ENCODE assay signal across 8 mouse cellular contexts in the genomic region with DNA sequence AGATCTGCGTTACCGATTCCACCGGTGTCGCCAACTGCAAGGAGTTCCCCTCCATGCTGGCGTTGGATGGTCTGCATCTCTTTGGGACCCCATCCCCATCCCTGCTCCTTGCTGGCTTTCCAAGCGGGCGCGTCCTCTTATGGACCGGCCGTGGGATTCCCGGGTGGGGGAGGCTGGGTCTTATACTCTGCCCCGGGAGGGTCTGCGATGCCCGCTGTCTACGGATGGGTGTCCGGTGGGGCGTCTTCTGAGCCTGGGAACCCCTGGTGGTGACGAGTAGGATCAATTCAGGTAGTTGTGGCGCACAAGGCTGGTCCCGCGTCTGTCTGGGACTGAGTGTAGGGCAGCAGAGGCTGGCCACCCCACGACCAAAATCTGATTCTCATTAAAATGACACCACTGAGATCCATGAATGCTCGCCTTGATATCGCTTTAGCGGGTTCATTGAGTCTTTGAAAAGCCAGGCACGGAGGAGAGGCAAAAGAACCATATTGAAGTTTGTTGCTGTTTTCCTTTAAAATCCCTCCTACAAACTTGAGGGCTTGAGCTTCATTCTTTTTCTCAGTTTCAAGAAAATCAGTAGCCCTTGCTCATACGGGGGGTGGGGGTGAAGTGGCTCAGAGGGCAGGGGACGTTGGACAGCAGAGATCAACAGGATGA.
DNase-seq lines count a peak whose midpoint lies in the region; ATAC-seq and TF ChIP-seq lines count a peak whose summit lies in the region.

No protein-coding gene starts in this region.

- H3K9ac ChIP-seq in heart, embryonic 13.5 days, result peak overlapping the region; percentile 73
- peak overlapping the region; percentile 57 for H3K9ac ChIP-seq in ES-E14 (ENCODE audit: insufficient read depth, low read depth, low read length, poor library complexity, severe bottlenecking)
- peak overlapping the region; percentile 55 for H3K9ac ChIP-seq in forebrain, embryonic 13.5 days
- H3K9ac ChIP-seq in limb, embryonic 15.5 days, result peak overlapping the region; percentile 37; the same call in 1 of the 2 replicates

- no peak for TF ChIP-seq CTCF in olfactory bulb, adult 2 months (IDR thresholded peaks at IDR 0.05; ENCODE audit: insufficient read depth, low read depth, low read length)

- in situ Hi-C loops in ES-E14 (cut with MboI; ENCODE audit: low sequenced_read_pairs in 2 of 2, unreplicated experiment in 2 of 2), result no loop called here

- H3K36me3 ChIP-seq in heart, embryonic 13.5 days, result no peaks in the 10 kb centered on the region
- no peaks in the 10 kb centered on the region for H3K36me3 ChIP-seq in ES-E14 (ENCODE audit: control insufficient read depth, insufficient read depth, low read length, poor library complexity, severe bottlenecking)
- no peaks in the 10 kb centered on the region for H3K36me3 ChIP-seq in forebrain, embryonic 13.5 days (ENCODE audit: poor library complexity, severe bottlenecking)
- no peaks in the 10 kb centered on the region for H3K36me3 ChIP-seq in limb, embryonic 15.5 days

- H3K4me1 ChIP-seq in heart, embryonic 13.5 days, result peaks cover 6% of the 10 kb centered on the region
- no peaks in the 10 kb centered on the region; a peak in 1 of 4 replicates for H3K4me1 ChIP-seq in ES-E14 (ENCODE audit: control insufficient read depth in 2 of 2, insufficient read depth in 2 of 2, low read length in 2 of 2, poor library complexity in 1 of 2)
- peaks cover 34% of the 10 kb centered on the region for H3K4me1 ChIP-seq in forebrain, embryonic 13.5 days
- H3K4me1 ChIP-seq in limb, embryonic 15.5 days, result peaks cover 14% of the 10 kb centered on the region
- peaks cover 12% of the 10 kb centered on the region for H3K4me1 ChIP-seq in olfactory bulb, adult 2 months (ENCODE audit: control insufficient read depth, insufficient read depth, low read length)

- H3K9me3 ChIP-seq in heart, embryonic 13.5 days, result no peaks in the 10 kb centered on the region
- H3K9me3 ChIP-seq in ES-E14 (ENCODE audit: control insufficient read depth, insufficient read depth, low read depth, low read length), result no peaks in the 10 kb centered on the region
- no peaks in the 10 kb centered on the region for H3K9me3 ChIP-seq in forebrain, embryonic 13.5 days (replicated peaks)
- no peaks in the 10 kb centered on the region for H3K9me3 ChIP-seq in limb, embryonic 15.5 days

- peak overlapping the region; percentile 56 for H3K4me3 ChIP-seq in heart, embryonic 13.5 days
- H3K4me3 ChIP-seq in ES-E14 (ENCODE audit: insufficient read depth in 1 of 2, low read depth in 1 of 2, low read length in 2 of 2, poor library complexity in 1 of 2, severe bottlenecking in 1 of 2), result peak overlapping the region; percentile 64 to 66
- peak overlapping the region; percentile 53 for H3K4me3 ChIP-seq in forebrain, embryonic 13.5 days
- peak overlapping the region; percentile 55 for H3K4me3 ChIP-seq in limb, embryonic 15.5 days
- peak overlapping the region; percentile 40 for H3K4me3 ChIP-seq in olfactory bulb, adult 2 months (ENCODE audit: insufficient read depth, low read depth, low read length)

- H3K27me3 ChIP-seq in heart, embryonic 13.5 days (replicated peaks), result peaks cover 64% of the 10 kb centered on the region
- H3K27me3 ChIP-seq in forebrain, embryonic 13.5 days, result peaks cover 53% of the 10 kb centered on the region
- peaks cover 19% of the 10 kb centered on the region for H3K27me3 ChIP-seq in limb, embryonic 15.5 days

- TF ChIP-seq POLR2A in olfactory bulb, adult 2 months (IDR thresholded peaks at IDR 0.05; ENCODE audit: insufficient read depth, low read depth, low read length), result no peak

- H3K27ac ChIP-seq in heart, embryonic 13.5 days (replicated peaks), result no peak overlapping the region
- no peak overlapping the region for H3K27ac ChIP-seq in ES-E14 (ENCODE audit: insufficient read depth, low read depth, low read length, poor library complexity, severe bottlenecking)
- no peak overlapping the region for H3K27ac ChIP-seq in forebrain, embryonic 13.5 days
- H3K27ac ChIP-seq in limb, embryonic 15.5 days, result no peak overlapping the region
- H3K27ac ChIP-seq in olfactory bulb, adult 2 months (ENCODE audit: insufficient read depth, low read depth, low read length), result no peak overlapping the region

- peak overlapping the region; percentile 78 for H3K4me2 ChIP-seq in heart, embryonic 13.5 days
- peak overlapping the region; percentile 90 for H3K4me2 ChIP-seq in forebrain, embryonic 13.5 days
- H3K4me2 ChIP-seq in limb, embryonic 15.5 days, result peak overlapping the region; percentile 98

- ATAC-seq in heart, embryonic 13.5 days (ENCODE audit: extremely low read depth, insufficient number of reproducible peaks, low FRiP score, low TSS enrichment), result no peak
- ATAC-seq in forebrain, embryonic 13.5 days, result peak; percentile 52
- no peak for ATAC-seq in limb, embryonic 15.5 days (ENCODE audit: insufficient number of reproducible peaks, low FRiP score, low TSS enrichment, low read depth)

- WGBS in heart, embryonic 13.5 days, result 1% methylated on average over 28 of the region's 28 CpGs
- under 1% methylated on average over 28 of the region's 28 CpGs for WGBS in forebrain, embryonic 13.5 days
- WGBS in limb, embryonic 15.5 days, result 1% methylated on average over 28 of the region's 28 CpGs
- WGBS in olfactory bulb, adult 2 months, result 3% methylated on average over 28 of the region's 28 CpGs

- intact Hi-C loops in heart, postnatal 14 days (cut with DNase I), result no loop called here

- no peak for DNase-seq in heart, postnatal 14 days
- no peak for DNase-seq in ES-E14 (ENCODE audit: low read depth, low spot score)
- DNase-seq in cerebellum, postnatal 36 days, result no peak
- no peak for DNase-seq in ovary, postnatal 14 days (ENCODE audit: low spot score)

TF ChIP-seq in ES-E14, 5 proteins besides CTCF, POLR2A, EP300 and RAD21:
- no peak for TF ChIP-seq ZC3H11A (IDR thresholded peaks at IDR 0.05; ENCODE audit: borderline replicate concordance, low read depth, low read length)
- TF ChIP-seq ZNF384 (IDR thresholded peaks at IDR 0.05; ENCODE audit: low read depth, low read length), result no peak
- no peak for TF ChIP-seq CHD2 (IDR thresholded peaks at IDR 0.05; ENCODE audit: low read depth, low read length)
- no peak for TF ChIP-seq HCFC1 (IDR thresholded peaks at IDR 0.05; ENCODE audit: borderline replicate concordance, insufficient read depth, low read length)
- no peak for TF ChIP-seq MAFK (IDR thresholded peaks at IDR 0.05; ENCODE audit: insufficient read depth, low read depth, low read length)
